Mouse (Mus musculus): ENCODE measurements around the gene Bola1. TPM values are rescaled to one million over a fixed set of nuclear protein-coding genes. Genes with fewer than 3 reads are reported as not detected.
"Not testable (repeated sequence)": the region's sequence is repeated elsewhere in the genome, so short reads cannot be mapped to it uniquely, and the experiment has no call there.

Gene Bola1
- total RNA-seq, 2 experiments from 2014 or later = 25.1 to 26.9 TPM

- no peak for DNase-seq
- intact Hi-C loops (cut with DNase I) = no loop called here
These were observed 23.7 kb downstream of the Bola1 start for GRCm38 (mm10) chr3:96195616-96196313.

- DNase-seq = no peak
- intact Hi-C loops (cut with DNase I) = no loop called here
These were observed 24.5 kb downstream of the Bola1 start for GRCm38 (mm10) chr3:96194966-96195365.

- no peak for DNase-seq
- intact Hi-C loops (cut with DNase I) = no loop called here
These were observed 26.5 kb downstream of the Bola1 start for GRCm38 (mm10) chr3:96192977-96193376.

GRCm38 (mm10) chr3:96182382-96182776 is 37.1 kb downstream of the Bola1 start:
- DNase-seq = no peak
- intact Hi-C loops (cut with DNase I) = no loop called here

- no peak for DNase-seq
- intact Hi-C loops (cut with DNase I) = no loop called here
These were observed 37.8 kb downstream of the Bola1 start for GRCm38 (mm10) chr3:96181510-96182381.

GRCm38 (mm10) chr3:96180727-96181477 is 38.6 kb downstream of the Bola1 start, which contains the start of gene Sv2a:
Gene Sv2a (plus strand): TSS chr3:96181151.
- intact Hi-C loops (cut with DNase I) = no loop called here
- peak in 1 of 2 experiments; percentile 44 for DNase-seq

- DNase-seq = no peak
- intact Hi-C loops (cut with DNase I) = no loop called here
These were observed 40.0 kb downstream of the Bola1 start for GRCm38 (mm10) chr3:96179531-96179930.

- DNase-seq = no peak
- intact Hi-C loops (cut with DNase I) = no loop called here
These were observed 40.6 kb downstream of the Bola1 start for GRCm38 (mm10) chr3:96178902-96179301.

GRCm38 (mm10) chr3:96178427-96178826 is 41.1 kb downstream of the Bola1 start:
- intact Hi-C loops (cut with DNase I) = no loop called here
- DNase-seq = no peak

- DNase-seq = no peak
- intact Hi-C loops (cut with DNase I) = no loop called here
These were observed 44.3 kb downstream of the Bola1 start for GRCm38 (mm10) chr3:96175251-96175650.

- intact Hi-C loops (cut with DNase I); DNase-seq: not testable (repeated sequence)
These were observed 45.5 kb downstream of the Bola1 start for GRCm38 (mm10) chr3:96174042-96174441.

GRCm38 (mm10) chr3:96173185-96173584 is 46.3 kb downstream of the Bola1 start:
- intact Hi-C loops (cut with DNase I) = loop anchor here (2.0 kb wide), 1 partner anchor 46 kb away; the partner anchor contains the start of genes Bola1 and Hist2h2ab
- DNase-seq = no peak

GRCm38 (mm10) chr3:96172197-96173178 is 47.0 kb downstream of the Bola1 start, which contains the start of gene Sf3b4:
Gene Sf3b4 (plus strand): TSS chr3:96172332.
- peak; percentile 83 to 89 for DNase-seq
- intact Hi-C loops (cut with DNase I) = loop anchor here (2.0 kb wide), 1 partner anchor 46 kb away; the partner anchor contains the start of genes Bola1 and Hist2h2ab

- intact Hi-C loops (cut with DNase I) = loop anchor here (2.0 kb wide), 1 partner anchor 47 kb away; the partner anchor contains the start of genes Bola1 and Hist2h2ab
- DNase-seq = no peak
These were observed 47.8 kb downstream of the Bola1 start for GRCm38 (mm10) chr3:96171583-96172196.

- peak in 1 of 2 experiments; percentile 21 for DNase-seq
- intact Hi-C loops (cut with DNase I) = no loop called here
These were observed 48.4 kb downstream of the Bola1 start for GRCm38 (mm10) chr3:96170976-96171545.

GRCm38 (mm10) chr3:96170276-96170675 is 49.2 kb downstream of the Bola1 start:
- no peak for DNase-seq
- intact Hi-C loops (cut with DNase I) = no loop called here

GRCm38 (mm10) chr3:96168466-96169158 is 50.9 kb downstream of the Bola1 start:
- peak in 1 of 2 experiments; percentile 19 for DNase-seq
- intact Hi-C loops (cut with DNase I) = no loop called here

GRCm38 (mm10) chr3:96163040-96163439 is 56.5 kb downstream of the Bola1 start:
- no peak for DNase-seq
- intact Hi-C loops (cut with DNase I) = no loop called here
